Mouse (Mus musculus) liver, postnatal 0 days (tissue): Measurements from ENCODE around the gene Dmrta1. TPM values are rescaled to one million over a fixed set of nuclear protein-coding genes. Genes with fewer than 3 reads are reported as not detected.

Experiments used
- ATAC-seq: fragments of 200-750 bp; cut with Nextera tagmentation; 2 replicates; pipeline ENCODE4 v1.8.0; 2017; ENCODE audit warnings: mild to moderate bottlenecking, moderate library complexity
- DNase-seq: peaks from one replicate; pipeline ENCODE4 v3.0.0-alpha.2; 2016
- H3K27ac ChIP-seq: fragments of 300-500 bp; sonication (generic); 2 replicates; pipeline ENCODE4 v1.5.1; 2014; ENCODE audit warnings: antibody characterized with exemption, moderate library complexity, mild to moderate bottlenecking, low read depth
- H3K27me3 ChIP-seq: fragments of 300-500 bp; sonication (generic); 2 replicates; pipeline ENCODE4 v1.6.1; 2014; ENCODE audit warnings: low read length, control low read depth, mixed read lengths; ENCODE audit not compliant: insufficient read depth
- H3K36me3 ChIP-seq: fragments of 300-500 bp; sonication (generic); replicated peaks from 2 replicates; pipeline ENCODE4 v1.6.1; 2014; ENCODE audit warnings: mild to moderate bottlenecking, control low read depth, low read length, moderate library complexity, mixed read lengths; ENCODE audit not compliant: insufficient read depth
- H3K4me1 ChIP-seq: fragments of 300-500 bp; sonication (generic); 2 replicates; pipeline ENCODE4 v1.6.1; 2014; ENCODE audit warnings: antibody characterized with exemption, mild to moderate bottlenecking, control low read depth; ENCODE audit not compliant: insufficient read depth
- H3K4me2 ChIP-seq: fragments of 300-500 bp; sonication (generic); 2 replicates; pipeline ENCODE4 v1.6.1; 2014; ENCODE audit warnings: low read depth, mild to moderate bottlenecking, low read length, moderate library complexity, mixed read lengths
- H3K4me3 ChIP-seq: fragments of 300-500 bp; sonication (generic); 2 replicates; pipeline ENCODE4 v1.5.1; 2014; ENCODE audit warnings: low read depth, low read length
- H3K9ac ChIP-seq: fragments of 300-500 bp; sonication (generic); replicated peaks from 2 replicates; pipeline ENCODE4 v1.6.1; 2014; ENCODE audit warnings: mild to moderate bottlenecking, moderate library complexity
- H3K9me3 ChIP-seq: fragments of 300-500 bp; sonication (generic); 2 replicates; pipeline ENCODE4 v1.6.1; 2016; ENCODE audit warnings: mild to moderate bottlenecking, control low read depth, low read length, mixed read lengths
- CTCF ChIP-seq: sonication (generic); IDR thresholded peaks from 2 replicates; pipeline ENCODE4 v1.5.1; 2016; ENCODE audit warnings: antibody characterized with exemption, low read depth
- EP300 ChIP-seq: IDR thresholded peaks from 2 replicates; pipeline ENCODE4 v1.6.1; 2016; ENCODE audit warnings: antibody characterized with exemption, low read depth, mild to moderate bottlenecking
- WGBS: fragments of 180-500 bp; shearing (Covaris S2); extraction: QIAGEN DNeasy Blood & Tissue Kit; methylation state at CpG from one replicate; pipeline ENCODE4 v1.1.7; 2014; ENCODE audit not compliant: insufficient replicate concordance; 5-methylcytosine and 5-hydroxymethylcytosine counted together
- polyA plus RNA-seq: library from polyadenylated mRNA; unstranded; fragments of >200 nt; fragmentation: Nextera tagmentation; extraction: Ambion mirVana; gene quantifications from 2 replicates; pipeline ENCODE4 v1.2.1, GENCODE M21; 2015

Gene Dmrta1
- polyA plus RNA-seq = not detected in 2 replicates

DNA sequence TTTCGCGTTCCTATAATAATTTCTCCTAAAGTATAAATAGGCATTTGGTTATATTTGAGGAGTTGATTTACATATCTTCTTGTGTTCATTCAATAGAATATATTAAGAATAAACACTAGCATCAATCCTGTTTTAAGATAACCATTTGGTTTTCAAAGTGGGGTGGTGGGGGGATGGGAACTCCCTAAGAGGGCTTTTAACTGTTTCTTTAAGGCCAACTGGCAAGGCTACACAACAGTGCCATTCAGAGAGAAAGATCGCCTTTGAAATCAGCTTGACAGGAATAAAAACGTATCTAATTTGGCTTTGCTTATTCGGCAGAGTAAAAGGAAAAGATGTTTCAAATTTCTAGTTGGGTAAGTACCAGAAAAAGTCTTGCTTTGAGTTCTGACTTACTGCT, at the start of gene Dmrta1:
Gene Dmrta1 (plus strand): TSS at position 242 of the 400 bp plus-strand sequence.
- WGBS = 69% methylated on average over 5 of the region's 5 CpGs
- H3K4me2 ChIP-seq = no peak within 1 kb of the TSS
- no peak within 1 kb of the TSS for H3K9ac ChIP-seq
- no peaks in the 10 kb centered on the region for H3K27me3 ChIP-seq
- ATAC-seq = no peak
- DNase-seq = no peak
- no peak within 1 kb of the TSS for H3K27ac ChIP-seq
- no peaks in the 10 kb centered on the region for H3K9me3 ChIP-seq
- no peaks in the 10 kb centered on the region for H3K36me3 ChIP-seq
- no peak within 1 kb of the TSS for H3K4me3 ChIP-seq
- TF ChIP-seq EP300 = no peak
- no peak for TF ChIP-seq CTCF
- H3K4me1 ChIP-seq = no peaks in the 10 kb centered on the region

DNA sequence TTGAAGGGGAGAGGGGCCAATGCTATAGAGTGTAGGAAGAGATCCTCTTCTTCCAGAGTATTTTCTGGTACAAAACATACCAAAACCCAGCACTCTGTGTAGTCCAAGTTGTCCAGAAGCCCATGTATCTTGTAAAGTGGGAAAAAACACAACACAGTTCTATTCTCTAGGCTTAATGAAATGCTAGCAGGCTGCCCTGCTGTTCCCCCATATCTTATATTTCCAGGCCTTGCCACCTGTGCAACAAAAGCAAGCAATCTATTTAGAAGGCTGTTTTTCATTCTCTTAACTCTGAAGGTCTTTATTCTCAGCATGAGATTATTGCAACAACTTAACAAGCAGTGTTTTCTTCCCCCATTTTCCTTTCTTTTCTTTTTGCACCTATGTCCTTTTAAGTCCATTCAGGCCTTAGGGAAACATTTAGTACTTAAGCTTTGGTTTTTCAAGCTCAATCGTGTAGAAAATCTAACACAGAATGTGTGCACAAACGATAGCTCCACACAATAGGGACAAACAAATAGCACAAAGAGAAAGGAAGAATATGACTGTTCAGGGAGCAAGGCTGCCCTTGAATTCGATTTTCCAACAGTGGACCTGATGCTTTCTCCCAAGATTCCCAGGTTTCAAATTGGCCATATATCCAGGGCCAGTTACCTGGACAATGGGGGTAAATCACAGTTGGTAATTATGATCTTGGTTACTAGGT, 48.7 kb upstream of the Dmrta1 start:
- WGBS = 52% methylated on average over 3 of the region's 3 CpGs
- H3K9me3 ChIP-seq = no peaks in the 10 kb centered on the region
- H3K4me3 ChIP-seq = no peak overlapping the region
- TF ChIP-seq EP300 = no peak
- no peak for TF ChIP-seq CTCF
- no peak overlapping the region for H3K4me2 ChIP-seq
- no peak overlapping the region for H3K27ac ChIP-seq
- no peaks in the 10 kb centered on the region for H3K4me1 ChIP-seq
- no peaks in the 10 kb centered on the region for H3K36me3 ChIP-seq
- H3K27me3 ChIP-seq = no peaks in the 10 kb centered on the region
- DNase-seq = no peak
- H3K9ac ChIP-seq = no peak overlapping the region
- ATAC-seq = no peak

DNA sequence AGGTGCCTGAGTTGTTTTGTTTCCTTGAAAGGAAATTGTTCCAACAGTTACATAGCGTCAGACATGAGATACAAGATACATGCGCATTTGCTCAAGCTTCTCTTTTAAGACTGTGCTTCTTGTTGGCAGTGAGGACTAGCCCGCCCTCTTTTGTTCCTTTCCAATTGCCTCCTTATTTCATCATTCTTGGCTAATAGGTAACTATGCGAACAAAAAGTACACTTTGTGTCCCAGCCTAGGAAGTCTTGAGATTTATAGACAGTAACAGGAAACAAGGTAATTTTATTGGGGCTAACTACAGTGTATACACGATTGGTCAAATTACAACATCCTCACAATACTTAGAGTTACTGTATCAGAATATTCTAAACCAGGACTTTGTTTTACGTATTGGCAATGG, 47.7 kb upstream of the Dmrta1 start:
- H3K4me2 ChIP-seq = no peak overlapping the region
- no peak for DNase-seq
- H3K27ac ChIP-seq = no peak overlapping the region
- no peaks in the 10 kb centered on the region for H3K4me1 ChIP-seq
- H3K36me3 ChIP-seq = no peaks in the 10 kb centered on the region
- H3K4me3 ChIP-seq = no peak overlapping the region
- no peaks in the 10 kb centered on the region for H3K9me3 ChIP-seq
- WGBS = 72% methylated on average over 6 of the region's 6 CpGs
- TF ChIP-seq EP300 (no peak), CTCF (no peak)
- no peak overlapping the region for H3K9ac ChIP-seq
- H3K27me3 ChIP-seq = no peaks in the 10 kb centered on the region
- no peak for ATAC-seq

DNA sequence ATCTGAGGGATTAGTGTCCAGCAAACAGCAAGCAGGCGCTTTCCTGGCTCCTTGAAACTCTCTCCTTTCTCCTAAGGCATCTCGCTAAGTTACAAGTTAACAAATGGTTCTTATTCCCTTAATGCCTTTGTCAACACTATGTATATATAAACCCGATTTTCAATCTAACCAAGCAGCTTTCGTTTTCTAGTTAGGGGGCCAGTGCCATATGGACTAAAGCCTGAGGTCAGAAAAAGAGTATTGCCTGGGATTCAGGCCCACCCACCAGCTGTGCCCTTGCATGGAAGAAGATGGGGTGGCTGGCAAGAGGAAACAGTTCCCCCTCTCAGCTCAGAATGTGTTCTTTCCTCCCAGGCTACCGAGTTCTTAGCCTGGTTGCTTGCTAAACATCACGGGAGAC, 40.6 kb upstream of the Dmrta1 start:
- WGBS = 50% methylated on average over 6 of the region's 6 CpGs
- DNase-seq = no peak
- Histone ChIP-seq H3K27ac (no peak overlapping the region), H3K9me3 (no peaks in the 10 kb centered on the region), H3K4me1 (no peaks in the 10 kb centered on the region), H3K9ac (no peak overlapping the region), H3K4me3 (no peak overlapping the region), H3K4me2 (no peak overlapping the region), H3K27me3 (no peaks in the 10 kb centered on the region), H3K36me3 (no peaks in the 10 kb centered on the region)
- no peak for TF ChIP-seq CTCF
- no peak for TF ChIP-seq EP300
- ATAC-seq = no peak

DNA sequence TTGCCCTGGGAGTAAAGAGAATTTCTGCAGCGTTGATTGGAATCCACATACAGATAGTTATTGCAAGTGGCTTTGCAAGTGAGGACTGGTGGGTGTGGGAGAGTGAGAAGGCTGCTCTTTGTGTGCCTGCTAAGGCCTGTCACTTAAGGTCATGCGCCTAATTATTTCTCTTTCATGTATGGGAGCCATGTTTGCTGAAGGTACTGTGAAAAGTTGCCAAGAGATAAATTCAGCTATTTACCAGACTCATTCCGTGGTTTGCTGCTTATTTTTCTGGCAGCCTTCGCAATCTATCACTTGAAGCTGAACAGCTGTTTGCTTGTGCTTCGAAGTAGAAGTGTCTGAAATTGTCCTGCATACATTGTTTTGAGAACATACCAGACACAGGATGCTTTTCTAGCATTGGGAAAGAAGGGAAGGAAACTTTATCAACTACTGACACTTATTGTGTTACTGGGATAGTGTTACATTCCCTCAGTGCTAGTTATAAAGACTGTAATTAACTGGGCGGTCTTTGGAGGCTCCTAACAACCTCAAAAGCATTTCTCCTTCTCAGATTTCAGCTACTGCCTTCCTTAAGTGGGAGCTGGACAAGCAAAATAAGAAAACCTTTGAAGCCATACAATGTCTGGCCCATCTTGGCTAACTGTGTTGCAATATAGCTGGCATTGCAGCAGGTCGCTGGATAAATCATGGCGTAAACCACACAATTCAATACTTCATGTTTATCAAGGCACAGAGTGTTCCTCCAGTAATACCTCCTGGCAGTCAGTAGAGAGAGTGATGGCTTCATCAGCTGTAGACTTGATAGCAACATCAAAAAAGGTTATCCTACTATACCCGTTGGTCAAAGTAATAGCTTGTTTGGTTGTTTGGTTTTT, 34.8 kb upstream of the Dmrta1 start:
- Histone ChIP-seq H3K4me3 (no peak overlapping the region), H3K4me2 (no peak overlapping the region), H3K4me1 (no peaks in the 10 kb centered on the region), H3K27me3 (no peaks in the 10 kb centered on the region), H3K9ac (no peak overlapping the region), H3K27ac (no peak overlapping the region), H3K9me3 (no peaks in the 10 kb centered on the region), H3K36me3 (no peaks in the 10 kb centered on the region)
- DNase-seq = no peak
- WGBS = 61% methylated on average over 9 of the region's 9 CpGs
- TF ChIP-seq CTCF = no peak
- TF ChIP-seq EP300 = no peak
- ATAC-seq = no peak
